Mouse (Mus musculus): ENCODE measurements around the gene Fau.

Gene Fau

GRCm38 (mm10) chr19:6070571-6071250, 13.1 kb downstream of the Fau start:
- no peak for DNase-seq (ENCODE audit: low spot score)

GRCm38 (mm10) chr19:6071261-6071660, 13.6 kb downstream of the Fau start:
- no peak for DNase-seq (ENCODE audit: low spot score)

DNA sequence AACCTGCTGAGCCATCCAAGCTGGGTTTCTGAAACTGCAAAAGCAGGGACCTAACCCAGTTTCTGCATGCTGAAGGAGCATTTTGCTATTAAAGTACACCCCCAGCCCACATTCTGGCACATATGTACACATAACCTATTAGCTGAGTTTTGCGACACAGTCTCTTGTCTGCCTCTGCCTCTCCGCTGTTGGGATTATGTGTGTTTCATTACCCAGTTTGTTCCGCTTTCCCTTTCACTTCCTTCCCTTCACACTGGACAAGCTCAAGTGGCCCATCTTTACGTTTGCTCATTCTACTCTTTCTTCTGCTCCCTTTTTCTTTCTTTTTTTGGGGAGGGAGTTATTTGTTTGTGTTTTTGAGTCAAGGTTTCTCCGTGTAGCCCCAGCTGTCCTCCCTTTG, 16.2 kb downstream of the Fau start:
- no peak for DNase-seq (ENCODE audit: low spot score)

GRCm38 (mm10) chr19:6076564-6077393, 19.1 kb downstream of the Fau start, which contains the start of gene Vps51:
Gene Vps51 (minus strand): TSS chr19:6077231.
- peak; percentile 84 for DNase-seq (ENCODE audit: low spot score)

GRCm38 (mm10) chr19:6079983-6080480, 22.4 kb downstream of the Fau start, which contains the start of gene Tmem262:
Gene Tmem262 (plus strand): TSS chr19:6080033.
- no peak for DNase-seq (ENCODE audit: low spot score)

GRCm38 (mm10) chr19:6082156-6082555, 24.5 kb downstream of the Fau start, which contains the start of gene Gm28374:
Gene Gm28374 (minus strand): TSS chr19:6082256.
- no peak for DNase-seq (ENCODE audit: low spot score)

DNA sequence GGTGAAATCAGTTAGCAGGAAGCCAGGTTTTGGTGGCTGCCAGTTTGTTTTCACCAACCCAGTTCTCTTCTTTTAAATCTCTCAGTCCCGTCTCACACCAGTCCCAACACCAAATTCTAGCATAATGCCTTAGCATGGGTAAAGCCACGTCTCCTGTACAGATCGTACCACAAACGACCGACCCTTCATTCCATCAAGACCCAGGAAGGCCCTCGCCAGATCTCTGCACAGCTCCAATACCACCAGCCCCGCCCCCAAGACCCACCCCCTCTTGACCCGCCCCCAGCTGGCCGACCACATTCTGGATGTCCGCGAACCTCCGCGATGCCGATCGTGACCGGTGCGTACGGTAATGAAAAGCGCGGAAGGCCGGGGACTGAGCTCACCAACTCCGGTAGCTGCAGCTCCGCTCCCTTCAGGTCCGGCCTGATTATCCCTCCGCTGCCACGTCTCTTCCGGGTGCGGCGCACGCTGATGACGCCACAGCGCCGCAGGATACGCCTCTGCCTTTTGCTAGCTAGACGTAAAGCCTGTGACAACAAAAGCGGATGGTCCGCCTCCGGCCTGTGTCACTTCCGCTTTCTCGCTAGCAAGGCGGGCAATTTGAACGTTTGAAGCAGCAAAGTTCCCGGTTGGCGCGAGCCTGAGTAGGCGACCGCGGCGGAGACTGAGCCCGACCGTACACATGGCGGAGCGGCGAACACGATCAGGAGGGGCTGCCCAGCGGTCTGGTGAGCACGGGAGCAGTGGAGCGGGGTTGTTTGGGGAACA, 27.0 kb downstream of the Fau start, which contains the start of the genes Zfpl1 and Cdca5:
Zfpl1 (minus strand) TSS at position 479 of the 771 bp plus-strand sequence.
Cdca5 (plus strand) TSS at position 506 of the 771 bp plus-strand sequence.
- DNase-seq (ENCODE audit: low spot score), result peak; percentile 96

GRCm38 (mm10) chr19:6085417-6085879, 27.8 kb downstream of the Fau start:
- DNase-seq (ENCODE audit: low spot score), result peak; percentile 58

DNA sequence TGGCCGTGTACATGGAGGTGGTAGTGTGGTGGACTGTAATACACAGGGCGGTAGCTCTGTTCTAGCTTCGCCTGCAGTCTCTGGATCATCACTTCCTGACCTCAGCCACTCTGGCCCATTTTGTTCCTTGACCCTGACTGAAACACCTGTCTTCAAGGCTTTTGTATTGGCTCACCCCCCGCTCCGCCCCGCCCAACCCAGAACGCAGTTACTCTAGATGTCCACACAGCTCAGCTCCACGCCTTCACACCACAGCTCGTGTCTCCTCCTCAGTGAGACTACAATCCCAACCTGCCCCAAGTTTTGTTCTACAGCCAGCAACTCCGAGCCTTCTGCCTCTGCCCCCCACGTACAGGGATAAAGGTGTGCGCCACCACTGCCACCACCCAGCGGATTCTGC, 31.2 kb downstream of the Fau start:
- no peak for DNase-seq (ENCODE audit: low spot score)

DNA sequence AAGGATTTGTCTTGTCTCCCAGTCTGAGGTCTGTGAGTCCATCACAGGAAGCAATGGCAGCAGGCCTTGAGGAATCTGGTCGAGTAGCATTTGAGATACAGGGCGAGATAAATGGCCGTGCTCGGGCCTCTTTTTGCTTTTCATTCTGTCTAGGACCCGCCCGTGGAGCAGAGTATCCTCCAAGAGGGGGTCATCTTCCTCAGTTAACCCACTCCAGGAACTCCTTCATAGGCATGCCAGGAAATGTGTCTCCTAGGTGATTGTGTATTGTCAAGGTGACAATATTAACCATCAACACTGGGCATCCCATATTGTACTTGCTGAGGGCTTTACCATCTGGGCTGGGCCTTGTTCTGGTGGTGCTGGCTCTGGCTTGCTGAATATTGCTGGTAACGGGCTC, 36.5 kb downstream of the Fau start, which contains the start of gene AC131692.1:
AC131692.1 (plus strand) TSS at position 301 of the 400 bp plus-strand sequence.
- no peak for DNase-seq (ENCODE audit: low spot score)

- no peak for DNase-seq (ENCODE audit: low spot score)
Measured at GRCm38 (mm10) chr19:6097847-6098246, 40.2 kb downstream of the Fau start.

DNA sequence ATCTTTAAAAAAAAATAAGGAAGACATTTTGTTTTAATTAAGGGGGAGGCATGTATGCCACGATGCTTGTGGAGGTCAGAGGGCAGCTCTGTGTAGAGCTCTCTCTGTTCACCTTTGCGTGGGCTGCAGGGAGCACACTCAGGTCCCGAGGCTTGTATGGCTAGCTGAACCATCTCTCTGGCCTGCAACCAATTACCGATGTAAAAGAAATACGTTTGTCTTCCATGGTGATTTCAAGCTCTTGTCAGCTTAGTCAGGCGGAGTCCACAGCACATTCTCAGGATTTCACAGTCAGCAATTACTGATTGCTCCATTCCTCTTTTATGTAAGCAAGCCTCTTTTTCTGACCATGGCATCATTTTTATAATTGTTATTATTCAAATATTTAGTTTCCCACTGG, 43.5 kb downstream of the Fau start:
- DNase-seq (ENCODE audit: low spot score), result no peak

DNA sequence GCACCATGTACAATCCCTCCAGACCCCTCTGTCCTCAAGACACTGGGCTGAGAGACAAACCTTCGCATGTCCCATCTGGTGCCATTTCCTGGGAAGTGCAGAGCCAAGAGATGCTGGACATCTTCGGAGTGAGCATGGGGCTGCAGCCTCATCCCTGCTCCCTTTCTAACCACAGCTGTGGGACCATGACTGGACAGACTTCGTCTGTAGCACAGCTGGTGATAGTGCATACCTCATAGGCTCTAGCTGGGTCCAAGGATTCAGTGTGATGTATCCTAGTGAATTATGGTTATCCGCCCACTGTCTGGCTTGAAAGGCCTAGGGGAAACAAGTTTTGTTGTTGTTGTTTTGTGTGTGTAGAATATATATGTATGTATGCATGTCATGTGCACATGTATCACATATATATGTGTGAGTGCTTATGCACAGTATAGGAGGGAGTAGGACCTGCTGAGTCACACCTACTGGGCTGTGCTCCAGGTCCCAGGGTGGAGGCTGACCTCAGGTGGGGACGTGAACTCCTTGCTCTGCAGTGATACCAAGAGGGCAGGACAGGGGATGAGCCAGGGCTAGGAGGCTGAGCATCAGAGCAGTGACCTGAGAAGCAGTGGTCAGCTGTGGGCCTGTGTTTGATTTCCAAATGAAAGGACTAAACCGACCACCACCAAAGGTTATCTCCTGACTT, 44.7 kb downstream of the Fau start:
- no peak for DNase-seq (ENCODE audit: low spot score)

DNA sequence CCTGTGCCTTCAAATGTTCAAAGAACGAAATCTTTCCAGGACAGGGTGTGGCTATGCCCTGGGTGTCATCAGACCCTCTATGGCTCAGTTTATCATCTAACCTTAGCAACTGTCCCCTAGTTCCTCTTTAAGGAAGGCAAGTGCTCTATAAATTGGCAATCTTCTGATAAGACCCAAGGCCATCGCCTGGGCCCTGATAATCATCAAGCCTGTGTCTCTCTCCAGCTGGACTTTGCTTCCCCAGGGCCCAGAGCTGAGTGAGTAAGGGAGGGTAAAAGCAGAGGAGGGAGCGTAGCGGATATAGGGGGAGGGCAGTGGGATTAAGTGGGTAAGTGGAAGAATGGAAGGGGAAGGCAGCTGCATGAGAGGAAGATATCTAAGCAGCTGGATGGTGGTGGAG, 46.8 kb downstream of the Fau start:
- DNase-seq (ENCODE audit: low spot score), result no peak

- DNase-seq (ENCODE audit: low spot score), result no peak
Measured at GRCm38 (mm10) chr19:6105586-6105985, 47.9 kb downstream of the Fau start, which contains the start of gene Naaladl1. Gene Naaladl1 (plus strand): TSS chr19:6105782.
